Mouse (Mus musculus) kidney, postnatal 25 days (tissue): ENCODE measurements around the gene Rhbdf1.
"Not testable (repeated sequence)": the region's sequence is repeated elsewhere in the genome, so short reads cannot be mapped to it uniquely, and the experiment has no call there.

Source experiments
- DNase-seq, 2 experiments: peaks; one replicate each; pipeline ENCODE4 v3.0.0; 2021; ENCODE audit warnings: mixed read lengths in 2 of 2

Rhbdf1 gene

GRCm38 (mm10) chr11:32220607-32221224 lies 1.4 kb downstream of the Rhbdf1 start:
- DNase-seq = peak in 1 of 2 experiments; percentile 83

GRCm38 (mm10) chr11:32219287-32219686 lies 2.8 kb downstream of the Rhbdf1 start:
- DNase-seq = no peak

GRCm38 (mm10) chr11:32218501-32219050 lies 3.5 kb downstream of the Rhbdf1 start:
- no peak for DNase-seq

- DNase-seq = peak; percentile 79 to 90
These were observed 5.2 kb downstream of the Rhbdf1 start for GRCm38 (mm10) chr11:32216851-32217250.

- peak in 1 of 2 experiments; percentile 38 for DNase-seq
These were observed 6.5 kb downstream of the Rhbdf1 start for GRCm38 (mm10) chr11:32215372-32216162.

GRCm38 (mm10) chr11:32210623-32211022 lies 11.5 kb downstream of the Rhbdf1 start:
- no peak for DNase-seq

- peak; percentile 98 to 99 for DNase-seq
These were observed 16.8 kb downstream of the Rhbdf1 start, which contains the start of gene Snrnp25 for GRCm38 (mm10) chr11:32205058-32205873. TSS of gene Snrnp25 (plus strand) at chr11:32205415.

GRCm38 (mm10) chr11:32201922-32202685 lies 20.0 kb downstream of the Rhbdf1 start:
- no peak for DNase-seq

GRCm38 (mm10) chr11:32200992-32201391 lies 21.1 kb downstream of the Rhbdf1 start:
- not testable (repeated sequence) for DNase-seq

- DNase-seq = peak in 1 of 2 experiments; percentile 12
These were observed 22.0 kb downstream of the Rhbdf1 start, which contains the start of gene Il9r for GRCm38 (mm10) chr11:32200075-32200601. TSS of gene Il9r (minus strand) at chr11:32200279.

GRCm38 (mm10) chr11:32199230-32199629 lies 22.9 kb downstream of the Rhbdf1 start:
- DNase-seq = peak in 1 of 2 experiments; percentile 15

GRCm38 (mm10) chr11:32198256-32198955 lies 23.7 kb downstream of the Rhbdf1 start:
- DNase-seq = no peak

- DNase-seq = no peak
These were observed 24.3 kb downstream of the Rhbdf1 start for GRCm38 (mm10) chr11:32197766-32198165.

GRCm38 (mm10) chr11:32196727-32197126 lies 25.4 kb downstream of the Rhbdf1 start:
- no peak for DNase-seq

GRCm38 (mm10) chr11:32195867-32196540 lies 26.1 kb downstream of the Rhbdf1 start:
- peak in 1 of 2 experiments; percentile 21 for DNase-seq

- no peak for DNase-seq
These were observed 27.5 kb downstream of the Rhbdf1 start for GRCm38 (mm10) chr11:32194626-32195025.

GRCm38 (mm10) chr11:32194086-32194485 lies 28.0 kb downstream of the Rhbdf1 start:
- no peak for DNase-seq

- DNase-seq = no peak
These were observed 28.9 kb downstream of the Rhbdf1 start for GRCm38 (mm10) chr11:32193156-32193555.

GRCm38 (mm10) chr11:32190603-32191110 lies 31.4 kb downstream of the Rhbdf1 start:
- no peak for DNase-seq

GRCm38 (mm10) chr11:32190119-32190518 lies 32.0 kb downstream of the Rhbdf1 start:
- DNase-seq = peak in 1 of 2 experiments; percentile 44
